Mouse (Mus musculus): ENCODE measurements at regions not wholly inside any gene's neighbourhood (a gene's known extent, or its start where the extent isn't known, plus 50 kb on each side); places are given as distances from the start of the nearest gene placed in this dataset.

- Histone ChIP-seq H3K27me3 (ENCODE audit: control insufficient read depth, insufficient read depth, low read length) (no peaks in the 10 kb centered on the region), H3K9ac (replicated peaks; ENCODE audit: low read length) (no peak overlapping the region), H3K4me3 (replicated peaks; ENCODE audit: low read depth, low read length) (no peak overlapping the region), H3K4me1 (ENCODE audit: control insufficient read depth, insufficient read depth, low read length) (no peaks in the 10 kb centered on the region), H3K36me3 (ENCODE audit: control insufficient read depth, insufficient read depth, low read length) (no peaks in the 10 kb centered on the region), H3K4me2 (ENCODE audit: low read length) (no peak overlapping the region), H3K9me3 (ENCODE audit: control insufficient read depth, low read length) (no peaks in the 10 kb centered on the region), H3K27ac (replicated peaks; ENCODE audit: low read depth, low read length) (no peak overlapping the region)
- WGBS: 91% methylated on average over 8 of the region's 8 CpGs
- ATAC-seq (ENCODE audit: low FRiP score, low TSS enrichment) (no peak), DNase-seq (no peak)
These were observed 58.4 kb upstream of the Ptprm start for GRCm38 (mm10) chr17:67412546-67413250.

GRCm38 (mm10) chr17:67409911-67410310 lies 55.7 kb upstream of the Ptprm start:
- Histone ChIP-seq H3K36me3 (ENCODE audit: control insufficient read depth, insufficient read depth, low read length) (no peaks in the 10 kb centered on the region), H3K4me1 (ENCODE audit: control insufficient read depth, insufficient read depth, low read length) (no peaks in the 10 kb centered on the region), H3K4me2 (ENCODE audit: low read length) (no peak overlapping the region), H3K9me3 (ENCODE audit: control insufficient read depth, low read length) (no peaks in the 10 kb centered on the region), H3K4me3 (replicated peaks; ENCODE audit: low read depth, low read length) (no peak overlapping the region), H3K27me3 (ENCODE audit: control insufficient read depth, insufficient read depth, low read length) (no peaks in the 10 kb centered on the region), H3K9ac (replicated peaks; ENCODE audit: low read length) (no peak overlapping the region), H3K27ac (replicated peaks; ENCODE audit: low read depth, low read length) (no peak overlapping the region)
- ATAC-seq (ENCODE audit: low FRiP score, low TSS enrichment): no peak
- no peak for DNase-seq
- WGBS: 92% methylated on average over 2 of the region's 2 CpGs

DNA sequence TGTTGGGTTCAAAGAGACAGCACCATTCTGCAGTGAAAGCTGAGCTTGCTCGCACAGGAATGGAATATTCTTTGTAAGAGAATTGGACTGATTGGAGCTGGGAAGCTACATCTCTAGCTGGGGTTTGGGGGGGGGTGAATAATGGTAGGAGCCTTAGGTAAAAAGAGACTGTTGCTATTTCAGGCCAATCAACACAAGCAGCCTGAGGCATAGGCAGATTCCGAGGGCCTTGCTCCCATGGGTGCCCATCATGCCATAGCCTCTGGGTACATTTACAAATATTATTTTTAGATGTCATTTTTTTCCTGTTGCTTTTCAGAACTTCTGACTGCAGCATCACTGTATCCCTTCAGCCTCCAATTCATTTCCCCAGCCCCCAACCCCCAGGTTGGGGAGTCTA lies 51.7 kb upstream of the Ptprm start:
- ATAC-seq (ENCODE audit: low FRiP score, low TSS enrichment) (no peak), DNase-seq (peak; percentile 57)
- H3K9ac ChIP-seq (replicated peaks; ENCODE audit: low read length): no peak overlapping the region
- no peaks in the 10 kb centered on the region for H3K36me3 ChIP-seq (ENCODE audit: control insufficient read depth, insufficient read depth, low read length)
- no peaks in the 10 kb centered on the region for H3K4me1 ChIP-seq (ENCODE audit: control insufficient read depth, insufficient read depth, low read length)
- 64% methylated on average over 2 of the region's 2 CpGs for WGBS
- H3K9me3 ChIP-seq (ENCODE audit: control insufficient read depth, low read length): no peaks in the 10 kb centered on the region
- no peaks in the 10 kb centered on the region for H3K27me3 ChIP-seq (ENCODE audit: control insufficient read depth, insufficient read depth, low read length)
- H3K4me3 ChIP-seq (replicated peaks; ENCODE audit: low read depth, low read length): no peak overlapping the region
- no peak overlapping the region for H3K27ac ChIP-seq (replicated peaks; ENCODE audit: low read depth, low read length)
- H3K4me2 ChIP-seq (ENCODE audit: low read length): no peak overlapping the region

All from midbrain, embryonic 14.5 days (tissue).